Mouse (Mus musculus) heart, embryonic 10.5 days (tissue): ENCODE results near the gene Pptc7. TPM values are rescaled to one million over a fixed set of nuclear protein-coding genes. Genes with fewer than 3 reads are reported as not detected.

Experiments
- DNase-seq: peaks from one replicate; pipeline ENCODE4 v3.0.0-alpha.2; 2017; ENCODE audit warnings: low spot score
- H3K27ac ChIP-seq: fragments of 300-500 bp; sonication (generic); 2 replicates; pipeline ENCODE4 v1.5.1; 2016; ENCODE audit warnings: mild to moderate bottlenecking
- H3K27me3 ChIP-seq: fragments of 300-500 bp; sonication (generic); 2 replicates; pipeline ENCODE4 v1.6.1; 2016; ENCODE audit warnings: mild to moderate bottlenecking; ENCODE audit not compliant: poor library complexity, insufficient read depth, severe bottlenecking
- H3K36me3 ChIP-seq: fragments of 300-500 bp; sonication (generic); 2 replicates; pipeline ENCODE4 v1.6.1; 2016; ENCODE audit warnings: mild to moderate bottlenecking, moderate library complexity
- H3K4me1 ChIP-seq: fragments of 300-500 bp; sonication (generic); 2 replicates; pipeline ENCODE4 v1.6.1; 2016; ENCODE audit warnings: mild to moderate bottlenecking
- H3K4me3 ChIP-seq: fragments of 300-500 bp; sonication (generic); 2 replicates; pipeline ENCODE4 v1.5.1; 2016; ENCODE audit warnings: mild to moderate bottlenecking, moderate library complexity
- H3K9me3 ChIP-seq: fragments of 300-500 bp; sonication (generic); 2 replicates; pipeline ENCODE4 v1.6.1; 2016; ENCODE audit warnings: mild to moderate bottlenecking, moderate library complexity
- WGBS: fragments of 180-500 bp; shearing (Covaris S2); methylation state at CpG from one replicate; pipeline ENCODE4 v1.1.7; 2016; 5-methylcytosine and 5-hydroxymethylcytosine counted together
- polyA plus RNA-seq: library from polyadenylated mRNA; unstranded; fragments of >200 nt; fragmentation: Nextera tagmentation; extraction: Ambion mirVana; gene quantifications from 2 replicates; pipeline ENCODE4 v1.2.1, GENCODE M21; 2016

Pptc7 gene
- polyA plus RNA-seq, 1 experiment from 2014 or later = 9.9 TPM

DNA sequence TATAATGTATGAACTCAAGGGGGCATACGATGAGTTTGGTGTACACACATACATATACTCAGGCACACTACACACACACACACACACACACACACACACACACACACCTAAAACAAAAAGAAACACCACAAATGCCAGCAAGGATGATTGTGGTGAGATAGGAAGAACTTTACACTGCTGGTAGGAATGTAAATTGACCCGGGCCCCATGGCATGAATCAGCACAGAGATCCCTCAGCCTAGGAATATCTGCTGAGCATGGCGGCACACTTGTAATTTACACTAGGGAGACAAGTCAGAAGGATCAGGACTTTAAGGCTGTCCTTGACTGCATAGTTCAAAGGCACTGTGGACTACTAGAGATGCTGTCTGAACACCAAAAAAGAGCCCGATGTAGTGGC is 46.1 kb downstream of the Pptc7 start:
- DNase-seq = no peak
- Histone ChIP-seq H3K4me3 (no peak overlapping the region), H3K4me1 (no peaks in the 10 kb centered on the region), H3K9me3 (no peaks in the 10 kb centered on the region), H3K27ac (no peak overlapping the region), H3K36me3 (peaks cover 16% of the 10 kb centered on the region), H3K27me3 (no peaks in the 10 kb centered on the region)
- WGBS = 86% methylated on average over 4 of the region's 4 CpGs

DNA sequence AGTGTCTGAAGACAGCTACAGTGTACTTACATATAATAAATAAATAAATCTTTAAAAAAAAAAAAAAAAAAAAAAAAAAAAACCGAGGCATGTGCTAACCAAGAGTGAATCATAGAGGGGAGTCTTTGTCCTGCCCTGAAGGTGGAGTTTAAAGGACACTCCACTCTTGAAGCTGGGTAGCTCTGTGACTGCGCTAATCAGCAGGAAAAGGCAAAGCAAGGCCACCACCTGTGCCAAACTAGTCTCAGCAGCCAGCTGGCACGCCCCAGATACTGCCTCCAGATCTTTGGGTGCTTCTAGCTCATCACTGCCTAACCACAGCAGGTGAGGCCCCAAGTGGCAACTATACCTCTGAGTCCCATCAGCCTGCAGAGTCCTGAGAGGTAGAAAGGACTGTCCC is 50.5 kb downstream of the Pptc7 start:
- Histone ChIP-seq H3K9me3 (no peaks in the 10 kb centered on the region), H3K27ac (no peak overlapping the region), H3K4me1 (no peaks in the 10 kb centered on the region), H3K36me3 (no peaks in the 10 kb centered on the region), H3K27me3 (no peaks in the 10 kb centered on the region), H3K4me3 (no peak overlapping the region)
- 69% methylated on average over 3 of the region's 3 CpGs for WGBS
- DNase-seq = no peak

DNA sequence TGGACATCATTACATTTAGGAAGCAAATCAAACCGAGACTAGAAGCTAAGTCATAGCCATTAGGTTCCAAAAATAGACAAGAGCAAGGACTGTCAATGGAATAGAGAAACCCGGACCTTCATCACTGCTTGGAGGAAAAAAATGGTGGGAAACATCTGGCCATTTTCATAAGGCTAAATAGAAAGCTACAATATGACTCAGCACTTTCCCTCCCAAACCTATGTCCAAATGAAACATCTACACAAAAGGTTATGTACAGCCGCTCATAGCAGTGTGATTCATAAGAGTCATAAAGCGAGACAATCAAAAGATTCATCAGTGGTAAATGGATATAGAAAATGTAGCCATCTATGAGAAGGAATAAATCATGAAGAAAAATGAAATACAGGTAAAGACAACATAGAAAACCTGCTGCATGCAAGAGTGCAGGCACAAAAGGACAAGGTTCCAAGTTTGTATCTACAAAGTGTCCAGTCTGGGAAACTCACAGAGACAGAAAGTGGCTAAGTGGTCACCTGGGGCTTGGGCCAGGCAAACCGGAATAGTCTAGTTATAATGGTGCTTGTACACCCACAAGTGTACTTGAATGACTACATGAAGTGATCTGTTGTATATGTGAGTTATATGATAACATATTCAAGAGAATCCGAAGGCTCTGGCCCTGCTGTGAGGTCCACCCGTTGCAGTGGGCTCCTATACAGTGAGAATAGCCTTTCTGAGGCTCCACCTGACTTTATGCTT is 52.6 kb downstream of the Pptc7 start:
- Histone ChIP-seq H3K9me3 (no peaks in the 10 kb centered on the region), H3K4me3 (no peak overlapping the region), H3K36me3 (no peaks in the 10 kb centered on the region), H3K27me3 (no peaks in the 10 kb centered on the region), H3K4me1 (no peaks in the 10 kb centered on the region), H3K27ac (no peak overlapping the region)
- WGBS = 89% methylated on average over 7 of the region's 7 CpGs
- DNase-seq = no peak

DNA sequence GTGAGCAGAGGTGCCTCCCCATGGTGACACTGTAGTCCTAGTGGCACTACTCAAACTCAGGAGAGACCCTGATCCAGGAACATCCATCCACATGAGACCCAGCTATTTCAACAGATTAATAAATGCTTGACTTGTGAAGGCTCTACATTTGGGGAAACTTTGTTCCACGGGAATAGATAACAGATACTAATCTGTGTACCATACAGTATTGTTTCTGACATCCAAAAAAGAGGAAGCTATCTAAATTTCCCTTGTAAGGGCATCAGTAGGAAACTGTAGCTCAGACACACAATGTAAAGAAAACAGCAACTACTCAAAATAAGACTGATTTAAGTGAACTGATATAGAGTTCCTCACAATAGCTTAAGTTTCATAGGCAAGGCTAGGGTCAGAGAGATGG is 58.7 kb downstream of the Pptc7 start:
- DNase-seq = no peak
- WGBS = 67% methylated on average over 1 of the region's 1 CpGs
- Histone ChIP-seq H3K4me1 (peaks cover 2% of the 10 kb centered on the region; the same call in 1 of the 2 replicates), H3K36me3 (no peaks in the 10 kb centered on the region), H3K4me3 (no peak overlapping the region), H3K27ac (no peak overlapping the region), H3K9me3 (no peaks in the 10 kb centered on the region), H3K27me3 (no peaks in the 10 kb centered on the region)

DNA sequence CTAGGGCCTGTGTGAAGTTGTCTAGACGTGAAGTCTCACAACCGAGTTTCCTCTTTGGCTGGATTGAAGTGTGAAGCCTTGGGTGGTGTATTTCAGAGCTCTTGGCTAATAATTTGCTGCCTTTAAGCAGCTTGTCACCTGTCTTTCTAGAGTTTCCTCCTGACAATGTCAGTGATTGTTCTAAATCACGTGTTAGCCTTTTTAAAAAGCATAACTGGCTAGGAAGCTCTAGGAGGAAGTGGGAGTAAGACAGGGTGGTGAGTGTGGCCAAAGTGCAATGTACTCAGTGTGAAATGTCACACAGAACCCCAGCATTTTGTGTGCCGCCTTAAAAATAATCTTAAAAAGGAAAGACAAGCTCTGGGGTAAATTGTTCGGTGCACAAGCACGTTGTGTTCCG is 59.6 kb downstream of the Pptc7 start:
- Histone ChIP-seq H3K36me3 (no peaks in the 10 kb centered on the region), H3K4me3 (no peak overlapping the region), H3K4me1 (peaks cover 2% of the 10 kb centered on the region; the same call in 1 of the 2 replicates), H3K27me3 (no peaks in the 10 kb centered on the region), H3K9me3 (no peaks in the 10 kb centered on the region), H3K27ac (no peak overlapping the region)
- 52% methylated on average over 7 of the region's 7 CpGs for WGBS
- DNase-seq = no peak

DNA sequence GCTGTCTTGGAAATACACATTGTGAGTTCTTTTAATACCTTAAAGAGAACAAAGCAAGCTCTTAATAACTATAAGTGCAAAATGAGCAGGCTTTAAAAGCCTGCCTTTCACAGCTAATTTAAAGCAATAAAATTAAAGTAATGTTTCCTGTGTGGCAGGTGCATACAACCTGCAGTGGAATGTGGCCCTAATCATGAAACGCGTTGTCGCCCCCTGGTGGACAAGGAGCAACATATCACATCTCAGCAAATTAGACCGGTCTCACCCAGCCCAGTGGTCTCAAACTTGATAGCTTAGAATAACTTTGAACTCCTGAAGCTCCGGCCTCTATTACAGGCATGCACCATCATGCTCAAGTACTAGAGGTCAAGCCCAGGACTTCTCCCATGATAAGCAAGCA is 60.1 kb downstream of the Pptc7 start:
- Histone ChIP-seq H3K4me1 (peaks cover 2% of the 10 kb centered on the region; the same call in 1 of the 2 replicates), H3K27me3 (no peaks in the 10 kb centered on the region), H3K4me3 (no peak overlapping the region), H3K9me3 (no peaks in the 10 kb centered on the region), H3K36me3 (no peaks in the 10 kb centered on the region), H3K27ac (no peak overlapping the region)
- 6% methylated on average over 5 of the region's 5 CpGs for WGBS
- peak; percentile 90 for DNase-seq

DNA sequence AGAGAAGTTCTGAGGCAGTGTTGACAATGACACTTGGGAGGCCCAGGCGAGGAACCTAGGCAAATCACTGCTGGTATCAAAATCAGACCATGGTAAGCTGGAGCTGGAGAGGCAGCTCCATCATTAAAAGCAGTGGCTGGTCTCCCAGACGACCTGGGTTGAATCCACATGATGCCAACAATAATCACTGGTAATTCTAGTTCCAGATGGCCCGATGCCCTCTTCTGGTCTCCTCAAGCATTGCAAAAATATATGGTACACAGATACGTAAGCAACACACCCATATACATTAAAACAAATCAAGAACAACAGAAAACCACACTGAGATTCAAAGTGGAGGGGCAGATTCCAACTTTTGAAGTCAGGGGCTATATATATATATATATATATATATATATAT is 61.6 kb downstream of the Pptc7 start:
- no peak for DNase-seq
- Histone ChIP-seq H3K4me3 (no peak overlapping the region), H3K27me3 (no peaks in the 10 kb centered on the region), H3K9me3 (no peaks in the 10 kb centered on the region), H3K36me3 (no peaks in the 10 kb centered on the region), H3K27ac (no peak overlapping the region), H3K4me1 (peaks cover 2% of the 10 kb centered on the region; the same call in 1 of the 2 replicates)
- 76% methylated on average over 4 of the region's 4 CpGs for WGBS

DNA sequence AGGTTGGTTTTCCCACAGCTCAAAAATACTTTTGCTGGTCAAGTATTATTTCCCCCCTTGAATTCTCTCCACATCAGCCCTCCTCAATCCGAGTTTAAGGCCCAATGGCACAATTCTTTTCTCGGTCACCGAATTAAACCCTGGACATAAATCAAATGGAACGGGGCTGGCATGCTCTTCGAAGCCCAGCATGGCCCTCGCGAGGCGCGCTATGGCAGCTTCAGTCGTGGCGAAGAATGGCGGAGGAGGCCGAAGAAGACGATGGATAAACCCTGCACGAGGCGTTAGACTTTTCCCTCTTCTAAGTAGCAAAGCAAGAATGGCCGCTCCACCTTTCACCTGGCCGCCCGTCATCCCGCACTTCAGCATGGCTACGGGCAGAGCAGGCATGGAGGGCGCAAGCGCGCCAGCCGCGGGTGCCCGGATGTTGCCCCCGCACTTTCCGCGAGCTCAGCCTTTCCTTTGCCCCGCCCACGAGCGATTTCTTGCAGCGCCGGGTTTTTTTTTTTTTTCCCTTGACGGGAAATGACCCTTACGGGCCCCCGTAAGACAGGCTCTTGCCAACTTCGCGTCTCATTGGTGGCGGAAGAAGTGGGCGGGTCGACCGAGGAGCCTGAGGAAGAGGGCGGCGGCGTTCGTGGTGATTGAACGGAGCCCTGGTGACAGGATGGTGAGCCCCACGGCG is 69.8 kb downstream of the Pptc7 start, which contains the start of the genes Rad9b and Vps29:
TSS of gene Rad9b (minus strand) at position 427 of the 685 bp plus-strand sequence.
TSS of gene Vps29 (plus strand) at position 563 of the 685 bp plus-strand sequence.
- Histone ChIP-seq H3K36me3 (peaks cover 10% of the 10 kb centered on the region), H3K4me1 (peaks cover 13% of the 10 kb centered on the region), H3K27ac (peak within 1 kb of the TSS; percentile 96), H3K9me3 (no peaks in the 10 kb centered on the region), H3K27me3 (no peaks in the 10 kb centered on the region), H3K4me3 (peak within 1 kb of the TSS; percentile 95)
- 2% methylated on average over 51 of the region's 51 CpGs for WGBS
- peak; percentile 99 for DNase-seq

DNA sequence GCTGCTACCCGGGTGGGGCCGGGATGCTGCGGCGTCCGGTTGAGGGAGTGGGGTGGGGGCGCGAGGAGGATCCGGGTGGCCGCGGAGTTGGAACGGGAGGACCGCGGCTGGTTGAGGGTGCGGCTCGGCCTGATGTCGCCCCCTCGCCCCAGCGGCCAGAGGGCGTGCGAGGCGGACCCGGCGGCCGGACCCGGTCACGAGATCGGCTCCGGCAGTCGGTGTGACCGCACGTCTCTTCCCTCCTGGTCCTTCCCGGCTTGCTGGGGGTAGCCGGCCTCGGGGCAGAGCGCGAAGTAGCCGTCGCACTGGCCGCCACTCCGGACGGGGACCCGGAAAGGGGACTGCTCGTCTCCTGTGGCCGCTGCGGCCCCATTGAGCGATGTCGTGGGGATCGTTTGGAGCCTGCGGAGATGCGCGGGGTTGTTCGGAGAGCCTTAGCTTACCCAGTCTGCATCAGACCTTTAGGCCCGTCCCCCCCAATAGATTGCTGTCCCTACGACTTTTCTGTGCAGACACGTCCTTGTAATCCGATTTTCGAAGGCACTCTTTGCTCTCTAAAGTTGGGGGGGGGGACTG is 70.4 kb downstream of the Pptc7 start:
- H3K9me3 ChIP-seq = no peaks in the 10 kb centered on the region
- WGBS = under 1% methylated on average over 55 of the region's 57 CpGs
- H3K4me1 ChIP-seq = peaks cover 13% of the 10 kb centered on the region
- H3K27ac ChIP-seq = peak overlapping the region; percentile 96
- peaks cover 15% of the 10 kb centered on the region for H3K36me3 ChIP-seq
- DNase-seq = no peak
- H3K4me3 ChIP-seq = peak overlapping the region; percentile 95
- no peaks in the 10 kb centered on the region for H3K27me3 ChIP-seq

DNA sequence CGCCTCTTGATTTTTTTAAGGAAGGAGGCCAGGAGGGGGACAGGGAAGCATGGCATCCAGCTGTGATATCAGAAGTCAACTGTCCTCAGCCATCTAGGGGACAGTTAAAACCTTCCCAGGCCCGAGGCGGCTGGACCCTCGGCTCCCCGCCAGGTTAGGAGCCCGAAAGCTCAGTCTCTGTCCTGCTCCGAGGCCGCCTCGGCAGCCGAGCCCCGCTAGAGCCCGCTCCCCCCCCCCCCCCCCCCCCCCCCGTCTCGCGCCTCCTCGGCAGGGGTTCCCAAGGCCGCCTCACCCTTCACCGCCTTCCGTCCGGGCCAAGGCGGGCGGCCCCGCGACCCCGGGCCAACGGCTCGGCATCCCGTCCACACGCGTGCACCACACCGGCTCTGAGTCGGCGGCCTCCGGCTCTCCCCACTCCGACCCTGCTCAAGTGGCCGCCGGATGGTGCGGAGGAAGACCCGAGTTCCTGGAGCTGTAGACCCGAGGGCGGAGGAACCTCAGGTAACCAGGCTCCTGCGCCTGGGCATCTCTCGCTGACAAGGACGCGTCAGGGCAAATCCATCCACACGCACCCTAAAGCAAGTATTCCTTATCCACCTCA is 87.5 kb downstream of the Pptc7 start, which contains the start of gene Gpn3:
TSS of gene Gpn3 (plus strand) at position 286 of the 601 bp plus-strand sequence.
- H3K4me1 ChIP-seq = peaks cover 17% of the 10 kb centered on the region
- peak within 1 kb of the TSS; percentile 94 for H3K27ac ChIP-seq
- DNase-seq = no peak
- under 1% methylated on average over 35 of the region's 46 CpGs for WGBS
- no peaks in the 10 kb centered on the region for H3K9me3 ChIP-seq
- H3K36me3 ChIP-seq = peaks cover 53% of the 10 kb centered on the region
- H3K4me3 ChIP-seq = peak within 1 kb of the TSS; percentile 92
- no peaks in the 10 kb centered on the region for H3K27me3 ChIP-seq

DNA sequence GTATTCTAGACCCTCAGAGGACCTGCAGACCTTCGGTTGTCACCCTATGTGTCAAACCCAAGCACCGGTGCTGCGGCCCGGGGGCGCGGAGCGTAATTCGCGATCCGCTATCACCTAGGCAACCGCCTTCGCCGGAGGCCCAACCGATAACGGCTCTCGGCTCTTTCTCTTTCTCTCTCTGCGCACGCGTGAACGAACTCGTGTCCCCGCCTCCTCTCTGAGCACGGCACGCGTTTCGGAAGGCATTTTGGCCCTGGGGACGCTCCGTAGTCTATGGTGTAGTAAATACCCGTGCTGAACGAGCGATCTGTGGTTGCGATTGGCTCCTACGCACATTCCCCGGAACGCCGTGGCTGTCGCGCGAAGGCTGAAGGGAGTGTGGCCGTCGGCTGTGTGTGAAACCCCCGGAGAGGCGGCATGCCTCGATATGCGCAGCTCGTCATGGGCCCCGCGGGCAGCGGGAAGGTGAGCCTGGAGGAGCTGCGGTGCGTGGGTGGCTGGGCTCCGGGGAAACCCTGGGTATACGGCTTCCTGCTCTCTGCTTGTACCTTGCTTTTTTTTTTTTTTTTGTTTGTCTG is 88.1 kb downstream of the Pptc7 start, which contains the start of gene Fam216a:
TSS of gene Fam216a (minus strand) at position 173 of the 578 bp plus-strand sequence.
- Histone ChIP-seq H3K4me3 (peak within 1 kb of the TSS; percentile 92), H3K36me3 (peaks cover 53% of the 10 kb centered on the region), H3K9me3 (no peaks in the 10 kb centered on the region), H3K27ac (peak within 1 kb of the TSS; percentile 94), H3K4me1 (peaks cover 17% of the 10 kb centered on the region), H3K27me3 (no peaks in the 10 kb centered on the region)
- DNase-seq = peak; percentile 100
- WGBS = under 1% methylated on average over 53 of the region's 53 CpGs

DNA sequence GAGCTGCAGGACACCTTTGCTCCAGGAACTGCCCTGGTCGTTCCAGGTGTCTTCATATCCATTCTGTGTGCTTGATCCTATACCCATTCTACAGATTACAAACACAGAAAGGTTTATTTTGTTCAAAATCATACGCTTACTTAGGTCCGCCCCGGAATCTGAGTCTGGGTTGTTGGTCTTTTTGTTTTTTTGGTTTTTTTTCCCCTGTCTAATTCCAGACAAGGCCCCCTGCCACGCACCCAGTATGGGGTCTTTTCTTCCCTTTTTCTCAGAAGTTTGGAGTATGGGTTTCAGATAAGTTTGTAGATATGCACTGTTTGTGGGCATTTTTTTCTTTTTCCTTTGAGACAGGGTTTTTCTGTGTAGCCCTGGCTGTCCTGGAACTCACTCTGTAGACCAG is 88.7 kb downstream of the Pptc7 start:
- Histone ChIP-seq H3K4me1 (peaks cover 17% of the 10 kb centered on the region), H3K27me3 (no peaks in the 10 kb centered on the region), H3K4me3 (peak overlapping the region; percentile 92), H3K36me3 (peaks cover 47% of the 10 kb centered on the region), H3K9me3 (no peaks in the 10 kb centered on the region), H3K27ac (peak overlapping the region; percentile 94)
- 6% methylated on average over 5 of the region's 5 CpGs for WGBS
- no peak for DNase-seq
